Mouse (Mus musculus): Measurements from ENCODE around the gene Wdhd1. TPM values are rescaled to one million over a fixed set of nuclear protein-coding genes. Genes with fewer than 3 reads are reported as not detected.
A peak's percentile ranks its signal among the peaks of the same experiment; 100 is the strongest.

The Wdhd1 gene
- total and polyA plus RNA-seq, 2 experiments from 2014 or later = 9.7 to 10.7 TPM

- H3K9me3 ChIP-seq (ENCODE audit: low read length) = no peaks in the 10 kb centered on the region
- no peaks in the 10 kb centered on the region for H3K27me3 ChIP-seq (ENCODE audit: insufficient read depth, low read length)
- DNase-seq (ENCODE audit: low spot score) (peak; percentile 14), ATAC-seq (no peak)
- H3K36me3 ChIP-seq (ENCODE audit: insufficient read depth, low read length) = no peaks in the 10 kb centered on the region
- WGBS = 53% methylated on average over 3 of the region's 3 CpGs
- TF ChIP-seq CTCF (IDR thresholded peaks at IDR 0.05; ENCODE audit: low read depth) = no peak
- no peak overlapping the region for H3K9ac ChIP-seq (replicated peaks; ENCODE audit: low read length)
- H3K4me3 ChIP-seq (ENCODE audit: low read length) = no peak overlapping the region
- H3K4me1 ChIP-seq (ENCODE audit: insufficient read depth, low read length) = no peaks in the 10 kb centered on the region
- no peak overlapping the region for H3K4me2 ChIP-seq (ENCODE audit: low read depth, low read length)
- H3K27ac ChIP-seq = no peak overlapping the region
Observed at GRCm38 (mm10) chr14:47197340-47197739, 79.3 kb downstream of the Wdhd1 start.

GRCm38 (mm10) chr14:47196711-47197110 is 79.9 kb downstream of the Wdhd1 start:
- H3K27ac ChIP-seq = no peak overlapping the region
- no peak overlapping the region for H3K4me2 ChIP-seq (ENCODE audit: low read depth, low read length)
- no peak overlapping the region for H3K9ac ChIP-seq (replicated peaks; ENCODE audit: low read length)
- DNase-seq (ENCODE audit: low spot score) = no peak
- 81% methylated on average over 8 of the region's 8 CpGs for WGBS
- no peak overlapping the region for H3K4me3 ChIP-seq (ENCODE audit: low read length)
- no peaks in the 10 kb centered on the region for H3K4me1 ChIP-seq (ENCODE audit: insufficient read depth, low read length)
- no peaks in the 10 kb centered on the region for H3K36me3 ChIP-seq (ENCODE audit: insufficient read depth, low read length)
- TF ChIP-seq CTCF (IDR thresholded peaks at IDR 0.05; ENCODE audit: low read depth) = no peak
- no peaks in the 10 kb centered on the region for H3K27me3 ChIP-seq (ENCODE audit: insufficient read depth, low read length)
- ATAC-seq = no peak
- no peaks in the 10 kb centered on the region for H3K9me3 ChIP-seq (ENCODE audit: low read length)

- H3K4me1 ChIP-seq (ENCODE audit: insufficient read depth, low read length) = no peaks in the 10 kb centered on the region
- ATAC-seq = no peak
- H3K4me3 ChIP-seq (ENCODE audit: low read length) = no peak overlapping the region
- peak; percentile 34 for TF ChIP-seq CTCF (IDR thresholded peaks at IDR 0.05; ENCODE audit: low read depth)
- H3K9me3 ChIP-seq (ENCODE audit: low read length) = no peaks in the 10 kb centered on the region
- H3K9ac ChIP-seq (replicated peaks; ENCODE audit: low read length) = no peak overlapping the region
- no peak for DNase-seq (ENCODE audit: low spot score)
- no peaks in the 10 kb centered on the region for H3K27me3 ChIP-seq (ENCODE audit: insufficient read depth, low read length)
- no peak overlapping the region for H3K27ac ChIP-seq
- no peaks in the 10 kb centered on the region for H3K36me3 ChIP-seq (ENCODE audit: insufficient read depth, low read length)
- WGBS = 35% methylated on average over 4 of the region's 4 CpGs
- H3K4me2 ChIP-seq (ENCODE audit: low read depth, low read length) = no peak overlapping the region
Observed at GRCm38 (mm10) chr14:47194096-47194495, 82.6 kb downstream of the Wdhd1 start.

- DNase-seq (ENCODE audit: low spot score) (no peak), ATAC-seq (no peak)
- Histone ChIP-seq H3K27me3 (ENCODE audit: insufficient read depth, low read length) (no peaks in the 10 kb centered on the region), H3K4me3 (ENCODE audit: low read length) (no peak overlapping the region), H3K9ac (replicated peaks; ENCODE audit: low read length) (no peak overlapping the region), H3K4me1 (ENCODE audit: insufficient read depth, low read length) (peaks cover 2% of the 10 kb centered on the region; the same call in 1 of the 2 replicates), H3K27ac (no peak overlapping the region), H3K36me3 (ENCODE audit: insufficient read depth, low read length) (no peaks in the 10 kb centered on the region), H3K4me2 (ENCODE audit: low read depth, low read length) (no peak overlapping the region), H3K9me3 (ENCODE audit: low read length) (no peaks in the 10 kb centered on the region)
- 76% methylated on average over 6 of the region's 6 CpGs for WGBS
- no peak for TF ChIP-seq CTCF (IDR thresholded peaks at IDR 0.05; ENCODE audit: low read depth)
Observed at GRCm38 (mm10) chr14:47193506-47193905, 83.2 kb downstream of the Wdhd1 start.

- Histone ChIP-seq H3K4me2 (ENCODE audit: low read depth, low read length) (no peak overlapping the region), H3K4me3 (ENCODE audit: low read length) (no peak overlapping the region), H3K27me3 (ENCODE audit: insufficient read depth, low read length) (peaks cover 7% of the 10 kb centered on the region; the same call in 1 of the 2 replicates), H3K4me1 (ENCODE audit: insufficient read depth, low read length) (peaks cover 4% of the 10 kb centered on the region; the same call in 1 of the 2 replicates), H3K9me3 (ENCODE audit: low read length) (no peaks in the 10 kb centered on the region), H3K36me3 (ENCODE audit: insufficient read depth, low read length) (no peaks in the 10 kb centered on the region), H3K27ac (no peak overlapping the region), H3K9ac (replicated peaks; ENCODE audit: low read length) (no peak overlapping the region)
- no peak for DNase-seq (ENCODE audit: low spot score)
- no peak for ATAC-seq
- TF ChIP-seq CTCF (IDR thresholded peaks at IDR 0.05; ENCODE audit: low read depth) = no peak
- 51% methylated on average over 5 of the region's 5 CpGs for WGBS
Observed at GRCm38 (mm10) chr14:47191861-47192260, 84.8 kb downstream of the Wdhd1 start.

Other genes with a start within 250 kb of the Wdhd1 start
- 6.2 and 10.7 TPM in 2 replicates for gene Gch1, start 87.4 kb downstream of the Wdhd1 start, total RNA-seq (2014; rRNA removed)
- 6.1 and 6.2 TPM in 2 replicates for gene Gch1, start 87.4 kb downstream of the Wdhd1 start, polyA plus RNA-seq (2015; fragmentation: Nextera tagmentation; extraction: Ambion mirVana)
- 5.6 and 7.2 TPM in 2 replicates for gene Socs4, start 74 bp upstream of the Wdhd1 start, total RNA-seq (2014; rRNA removed)
- 2.2 and 2.8 TPM in 2 replicates for gene Socs4, start 74 bp upstream of the Wdhd1 start, polyA plus RNA-seq (2015; fragmentation: Nextera tagmentation; extraction: Ambion mirVana)
- gene Mapk1ip1l, start 21.4 kb upstream of the Wdhd1 start, total RNA-seq (2014; rRNA removed) = 49.2 and 50.3 TPM in 2 replicates
- 31.8 and 33.9 TPM in 2 replicates for gene Mapk1ip1l, start 21.4 kb upstream of the Wdhd1 start, polyA plus RNA-seq (2015; fragmentation: Nextera tagmentation; extraction: Ambion mirVana)
- gene Lgals3, start 90.9 kb upstream of the Wdhd1 start, total RNA-seq (2014; rRNA removed) = 2.1 and 9.1 TPM in 2 replicates
- gene Lgals3, start 90.9 kb upstream of the Wdhd1 start, polyA plus RNA-seq (2015; fragmentation: Nextera tagmentation; extraction: Ambion mirVana) = 6.6 and 8.2 TPM in 2 replicates
- gene Dlgap5, start 141.6 kb upstream of the Wdhd1 start, total RNA-seq (2014; rRNA removed) = 6.3 and 10.0 TPM in 2 replicates
- gene Dlgap5, start 141.6 kb upstream of the Wdhd1 start, polyA plus RNA-seq (2015; fragmentation: Nextera tagmentation; extraction: Ambion mirVana) = 5.5 and 6.5 TPM in 2 replicates
- 20.6 and 62.0 TPM in 2 replicates for gene Fbxo34, start 173.6 kb upstream of the Wdhd1 start, total RNA-seq (2014; rRNA removed)
- gene Fbxo34, start 173.6 kb upstream of the Wdhd1 start, polyA plus RNA-seq (2015; fragmentation: Nextera tagmentation; extraction: Ambion mirVana) = 39.7 and 41.0 TPM in 2 replicates

Data from hindbrain, postnatal 0 days (tissue).